Mouse (Mus musculus) kidney, adult 18-20 months (tissue): ENCODE data around the gene Olfr63.
"Not testable (repeated sequence)": the region's sequence is repeated elsewhere in the genome, so short reads cannot be mapped to it uniquely, and the experiment has no call there.

Experiments
- DNase-seq: peaks from one replicate; pipeline ENCODE4 v3.0.0; 2021

The Olfr63 gene

GRCm38 (mm10) chr17:33264376-33264775 is at the start of gene Olfr63:
Olfr63 (plus strand) TSS chr17:33264676.
- DNase-seq = no peak

GRCm38 (mm10) chr17:33221590-33221989 is 42.9 kb upstream of the Olfr63 start, which contains the start of gene Olfr1564:
Olfr1564 (minus strand) TSS chr17:33221690.
- no peak for DNase-seq

- not testable (repeated sequence) for DNase-seq
Observed at GRCm38 (mm10) chr17:33236646-33237045, 27.8 kb upstream of the Olfr63 start.

- not testable (repeated sequence) for DNase-seq
Observed at GRCm38 (mm10) chr17:33254530-33255318, 9.8 kb upstream of the Olfr63 start, which contains the start of gene Zfp955a. Zfp955a (minus strand) TSS chr17:33255145.

GRCm38 (mm10) chr17:33255319-33255657 is 9.2 kb upstream of the Olfr63 start:
- DNase-seq = not testable (repeated sequence)

GRCm38 (mm10) chr17:33268907-33269306 is 4.4 kb downstream of the Olfr63 start:
- no peak for DNase-seq

- DNase-seq = not testable (repeated sequence)
Observed at GRCm38 (mm10) chr17:33289039-33289875, 24.8 kb downstream of the Olfr63 start, which contains the start of gene Zfp955b. Zfp955b (plus strand) TSS chr17:33289544.

- not testable (repeated sequence) for DNase-seq
Observed at GRCm38 (mm10) chr17:33289876-33290149, 25.3 kb downstream of the Olfr63 start.
